ENCODE assay signal across 30 mouse cellular contexts in genomic region chr8:110933272-110933671, GRCm38 (mm10). TPM values are rescaled to one million over a fixed set of nuclear protein-coding genes. Genes with fewer than 3 reads are reported as not detected.
DNase-seq lines count a peak whose midpoint lies in the region; ATAC-seq and TF ChIP-seq lines count a peak whose summit lies in the region.
"Had no signal": no experiment of that assay in that cellular context is flagged by ENCODE, and none has a peak within 500 bp of the region (broad histone marks: within the 10 kb centered on the region; RNA-seq: fewer than 3 reads in every experiment).

No protein-coding gene starts in this region.

- no peak for TF ChIP-seq RAD21 in MEL (IDR thresholded peaks at IDR 0.05; ENCODE audit: low read depth, low read length)

- TF ChIP-seq EP300 in MEL (IDR thresholded peaks at IDR 0.05; ENCODE audit: low read depth in 1 of 2, low read length in 2 of 2), result peak; percentile 52 to 81; a peak in 3 of 4 replicates

- H3K36me3 ChIP-seq in MEL (ENCODE audit: control insufficient read depth in 1 of 2, insufficient read depth in 2 of 2, low read length in 2 of 2) (peaks cover 0 to 52% of the 10 kb centered on the region in 2 experiments; a peak in 2 of 4 replicates), myocyte (ENCODE audit: control insufficient read depth, insufficient read depth) (no peaks in the 10 kb centered on the region)
- peaks cover 28% of the 10 kb centered on the region for H3K36me3 ChIP-seq in liver, embryonic 13.5 days
- H3K36me3 ChIP-seq: heart, embryonic 12.5 days had no signal

- no peaks in the 10 kb centered on the region for H3K9me3 ChIP-seq in MEL (replicated peaks; ENCODE audit: insufficient read depth, low read length)
- no peaks in the 10 kb centered on the region for H3K9me3 ChIP-seq in liver, embryonic 13.5 days (replicated peaks)
- H3K9me3 ChIP-seq: forebrain, embryonic 13.5 days; heart, embryonic 12.5 days; hindbrain, embryonic 13.5 days; limb, embryonic 12.5 days; midbrain, embryonic 12.5 days; neural tube, embryonic 13.5 days had no signal

- no peak for TF ChIP-seq CTCF in MEL (IDR thresholded peaks at IDR 0.05 in 2 of 3, conservative IDR thresholded peaks at IDR 0.05 in 1 of 3; ENCODE audit: control insufficient read depth in 1 of 3, insufficient read depth in 1 of 3, low read depth in 2 of 3, low read length in 3 of 3, poor library complexity in 1 of 3, severe bottlenecking in 1 of 3)

- H3K27ac ChIP-seq in MEL (ENCODE audit: control insufficient read depth, low read depth, low read length), result peak overlapping the region; percentile 74
- H3K27ac ChIP-seq in liver, embryonic 13.5 days, result peak overlapping the region; percentile 96
- H3K27ac ChIP-seq: forebrain, embryonic 13.5 days; heart, adult 2 months; hindbrain, embryonic 13.5 days; limb, embryonic 12.5 days; midbrain, embryonic 12.5 days; neural tube, embryonic 13.5 days; stomach, postnatal 0 days had no signal

- no peak overlapping the region for H3ac ChIP-seq in myocyte (ENCODE audit: control insufficient read depth, insufficient read length)

- peak; percentile 49 for DNase-seq in MEL (ENCODE audit: low read depth, low spot score)
- DNase-seq in c-Kit-positive CD71-positive TER-119-negative erythroid progenitor cells, embryonic 14.5 days (ENCODE audit: low read depth), result peak; percentile 81
- DNase-seq in liver, embryonic 13.5 days, result peak; percentile 61
- no peak for DNase-seq in left cerebral cortex, postnatal 10 days (ENCODE audit: extremely low spot score in 1 of 2, low spot score in 2 of 2)
- DNase-seq in gastrocnemius, postnatal 4 days (ENCODE audit: low spot score in 2 of 2), result no peak
- DNase-seq: adrenal gland, postnatal 14 days; B cell, adult 2 months; cerebellum, adult 2 months; cerebellum, postnatal 14 days; gastrocnemius, postnatal 36 days; heart, adult 2 months; heart, postnatal 4 days; kidney, adult 9 months; kidney, postnatal 10 days; layer of hippocampus, adult 9-11 months; lung, adult 18-20 months; lung, postnatal 10 days; right cerebral cortex, postnatal 4 days; thymus, adult 18-20 months; thymus, postnatal 4 days had no signal

- H3K27me3 ChIP-seq in MEL (ENCODE audit: control insufficient read depth in 1 of 2, insufficient read depth in 2 of 2, low read length in 2 of 2) (no peaks in the 10 kb centered on the region), myocyte (ENCODE audit: control insufficient read depth, insufficient read depth, insufficient read length) (no peaks in the 10 kb centered on the region)
- no peaks in the 10 kb centered on the region for H3K27me3 ChIP-seq in liver, embryonic 13.5 days
- H3K27me3 ChIP-seq: forebrain, embryonic 13.5 days; heart, embryonic 12.5 days; hindbrain, embryonic 13.5 days; limb, embryonic 12.5 days; midbrain, embryonic 12.5 days; neural tube, embryonic 13.5 days; Patski had no signal

- H3K9ac ChIP-seq in MEL (ENCODE audit: control insufficient read depth, low read depth, low read length, poor library complexity, severe bottlenecking), result peak overlapping the region; percentile 12; the same call in 1 of the 2 replicates
- peak overlapping the region; percentile 71; the same call in 1 of the 2 replicates for H3K9ac ChIP-seq in liver, embryonic 13.5 days
- H3K9ac ChIP-seq: forebrain, embryonic 13.5 days; heart, embryonic 12.5 days; hindbrain, embryonic 13.5 days; limb, embryonic 12.5 days; midbrain, embryonic 12.5 days; neural tube, embryonic 13.5 days had no signal

- H3K4me1 ChIP-seq in MEL (ENCODE audit: control insufficient read depth in 1 of 2, insufficient read depth in 2 of 2, low read length in 2 of 2), result peaks cover 34 to 65% of the 10 kb centered on the region in 2 experiments
- H3K4me1 ChIP-seq in liver, embryonic 13.5 days (replicated peaks), result peaks cover 100% of the 10 kb centered on the region
- H3K4me1 ChIP-seq: midbrain, embryonic 12.5 days had no signal

- ATAC-seq in liver, embryonic 13.5 days (ENCODE audit: low read depth), result peak; percentile 71
- ATAC-seq: forebrain, embryonic 13.5 days; intestine, postnatal 0 days; Patski had no signal

- H3K79me2 ChIP-seq in MEL (ENCODE audit: control insufficient read depth, insufficient read depth, low read length, poor library complexity) (no peaks in the 10 kb centered on the region), myocyte (ENCODE audit: control insufficient read depth, insufficient read depth) (peaks cover 51% of the 10 kb centered on the region)

- WGBS in liver, embryonic 13.5 days (ENCODE audit: insufficient replicate concordance), result 19% methylated on average over 2 of the region's 2 CpGs

- H3K4me3 ChIP-seq in MEL (ENCODE audit: control insufficient read depth in 1 of 2, insufficient read depth in 1 of 2, low read depth in 2 of 2, low read length in 2 of 2), result no peak overlapping the region
- peak overlapping the region; percentile 0; the same call in 1 of the 2 replicates for H3K4me3 ChIP-seq in liver, embryonic 13.5 days (replicated peaks)
- H3K4me3 ChIP-seq in myocyte, result no peak overlapping the region
- H3K4me3 ChIP-seq: forebrain, embryonic 13.5 days; heart, adult 2 months; heart, embryonic 12.5 days; hindbrain, embryonic 13.5 days; limb, embryonic 12.5 days; midbrain, embryonic 12.5 days; neural tube, embryonic 13.5 days had no signal

- peak overlapping the region; percentile 74 for H3K4me2 ChIP-seq in liver, embryonic 13.5 days
- peak overlapping the region; percentile 78 for H3K4me2 ChIP-seq in myocyte (ENCODE audit: low read depth)
- H3K4me2 ChIP-seq: forebrain, embryonic 13.5 days; heart, embryonic 12.5 days; hindbrain, embryonic 13.5 days; limb, embryonic 12.5 days; midbrain, embryonic 12.5 days; neural tube, embryonic 13.5 days had no signal

- intact Hi-C loops in left cerebral cortex, postnatal 10 days (cut with DNase I), result no loop called here

- no peak for TF ChIP-seq POLR2A in MEL (IDR thresholded peaks at IDR 0.05; ENCODE audit: control insufficient read depth in 1 of 2, insufficient read depth in 1 of 2, low read depth in 1 of 2, low read length in 2 of 2, poor library complexity in 1 of 2)
- no peak for TF ChIP-seq POLR2A in myocyte (IDR thresholded peaks at IDR 0.05; ENCODE audit: insufficient read length, low read depth)

TF ChIP-seq in MEL, 35 proteins besides CTCF, POLR2A, EP300 and RAD21 (continues in another document):
- TF ChIP-seq NELFE (IDR thresholded peaks at IDR 0.05; ENCODE audit: low read depth, low read length) (no peak), SMC3 (IDR thresholded peaks at IDR 0.05; ENCODE audit: low read depth, low read length) (no peak), POLR2AphosphoS2 (IDR thresholded peaks at IDR 0.05; ENCODE audit: low read length) (no peak), CHD1 (IDR thresholded peaks at IDR 0.05; ENCODE audit: low read depth, low read length) (no peak), KAT2A (conservative IDR thresholded peaks at IDR 0.05; ENCODE audit: low read depth, low read length) (no peak), ZKSCAN1 (IDR thresholded peaks at IDR 0.05; ENCODE audit: low read depth, low read length) (no peak), USF2 (IDR thresholded peaks at IDR 0.05; ENCODE audit: borderline replicate concordance in 1 of 2, insufficient read depth in 1 of 2, low read depth in 1 of 2, low read length in 2 of 2) (no peak), MXI1 (IDR thresholded peaks at IDR 0.05; ENCODE audit: low read depth, low read length) (no peak), CHD2 (IDR thresholded peaks at IDR 0.05; ENCODE audit: low read length) (no peak), MYB (IDR thresholded peaks at IDR 0.05; ENCODE audit: low read depth, low read length) (no peak), E2F4 (IDR thresholded peaks at IDR 0.05; ENCODE audit: borderline replicate concordance, low read depth, low read length) (no peak), MAFK (IDR thresholded peaks at IDR 0.05; ENCODE audit: borderline replicate concordance, low read depth, low read length) (no peak), TAL1 (IDR thresholded peaks at IDR 0.05; ENCODE audit: low read length) (peak; percentile 73)

TF ChIP-seq in myocyte, 11 proteins besides CTCF, POLR2A, EP300 and RAD21:
- TF ChIP-seq SRF (IDR thresholded peaks at IDR 0.05; ENCODE audit: control insufficient read depth, insufficient read length, low read depth), result no peak
- no peak for TF ChIP-seq CEBPB (IDR thresholded peaks at IDR 0.05; ENCODE audit: insufficient read depth, poor library complexity, severe bottlenecking)

RNA-seq across cellular contexts. Expression of gene St3gal2, which starts 13.6 kb away (rescaled TPM):
- total RNA-seq in MEL (2012; rRNA removed), result 4.0 and 5.2 TPM in 2 replicates
- polyA plus RNA-seq in MEL (2012; ENCODE audit: insufficient read depth in 1 of 2, insufficient read length in 2 of 2, low read depth in 1 of 2, low replicate concordance in 2 of 2, missing spikeins in 1 of 2) (10 to 100 TPM in 1 of 2 experiments, not detected in 1; 18.0 TPM), myocyte (2012; fragmentation: generic; extraction: Trizol) (39.7 TPM)
- polyA plus RNA-seq in liver, embryonic 13.5 days (2015; fragmentation: Nextera tagmentation; extraction: Ambion mirVana), result 21.0 and 25.2 TPM in 2 replicates
- 10 to 100 TPM; 85.5 to 86.1 TPM for total RNA-seq in left cerebral cortex, postnatal 10 days (2021)
- total RNA-seq in gastrocnemius, postnatal 4 days (2021), result 10 to 100 TPM; 44.0 to 44.9 TPM

RNA-seq across cellular contexts. Expression of gene Fuk, which starts 31.0 kb away (rescaled TPM):
- 8.3 and 9.1 TPM in 2 replicates for total RNA-seq in MEL (2012; rRNA removed)
- polyA plus RNA-seq in MEL (2012; ENCODE audit: insufficient read depth in 1 of 2, insufficient read length in 2 of 2, low read depth in 1 of 2, low replicate concordance in 2 of 2, missing spikeins in 1 of 2), result 10 to 100 TPM in 1 of 2 experiments, not detected in 1; 10.6 TPM
- 2.8 and 3.0 TPM in 2 replicates for polyA plus RNA-seq in liver, embryonic 13.5 days (2015; fragmentation: Nextera tagmentation; extraction: Ambion mirVana)
- polyA plus RNA-seq in myocyte (2012; fragmentation: generic; extraction: Trizol), result 7.2 TPM
- 10 to 100 TPM; 11.5 to 12.0 TPM for total RNA-seq in left cerebral cortex, postnatal 10 days (2021)
- 1 to 10 TPM; 5.9 to 6.5 TPM for total RNA-seq in gastrocnemius, postnatal 4 days (2021)

Comparison
In these comparisons a context has a peak if more than half of its experiments do, and no peak if none do; other contexts are left out.
1. DNase-seq: peak in MEL (single experiment), c-Kit-positive CD71-positive TER-119-negative erythroid progenitor cells, embryonic 14.5 days (single experiment) and liver, embryonic 13.5 days (single experiment); none in left cerebral cortex, postnatal 10 days (0 of 2) and gastrocnemius, postnatal 4 days (0 of 2).